Mouse (Mus musculus) liver, embryonic 14.5 days (tissue): Measurements from ENCODE around the gene Rpl3l.

Source experiments
- CTCF ChIP-seq: IDR thresholded peaks from 2 replicates; pipeline ENCODE4 v1.5.1; 2016; ENCODE audit warnings: antibody characterized with exemption, low read depth, control low read depth
- EP300 ChIP-seq: IDR thresholded peaks from 2 replicates; pipeline ENCODE4 v1.6.1; 2016; ENCODE audit warnings: antibody characterized with exemption, low read depth

GRCm38 (mm10) chr17:24777073-24777472, 49.5 kb downstream of the Rpl3l start:
- TF ChIP-seq CTCF (no peak), EP300 (no peak)
